Mouse (Mus musculus): ENCODE data around the gene Chrna3. TPM values are rescaled to one million over a fixed set of nuclear protein-coding genes. Genes with fewer than 3 reads are reported as not detected.

Chrna3 gene
- polyA plus RNA-seq, 1 experiment from 2014 or later = 26.8 TPM

- ATAC-seq (ENCODE audit: low read depth) = 0 out of 2 replicates have a peak, but pooled peaks have one; percentile 28
- no peak overlapping the region for H3K4me3 ChIP-seq (ENCODE audit: low read depth, low read length)
- no peak overlapping the region for H3K4me2 ChIP-seq (ENCODE audit: low read depth, low read length)
- no peak overlapping the region for H3K9ac ChIP-seq (replicated peaks; ENCODE audit: low read depth, low read length)
- no peak overlapping the region for H3K27ac ChIP-seq (ENCODE audit: low read depth, low read length)
- no peaks in the 10 kb centered on the region for H3K36me3 ChIP-seq (ENCODE audit: control insufficient read depth, insufficient read depth, low read length)
- 4% methylated on average over 8 of the region's 8 CpGs for WGBS
- H3K4me1 ChIP-seq (ENCODE audit: control insufficient read depth, insufficient read depth, low read length) = peaks cover 5% of the 10 kb centered on the region; the same call in 1 of the 2 replicates
- no peaks in the 10 kb centered on the region for H3K27me3 ChIP-seq (ENCODE audit: control insufficient read depth, insufficient read depth, low read length)
- no peaks in the 10 kb centered on the region for H3K9me3 ChIP-seq (ENCODE audit: control insufficient read depth, low read length)
Measured at GRCm38 (mm10) chr9:55043688-55044087, 17.3 kb upstream of the Chrna3 start.

GRCm38 (mm10) chr9:55041389-55041788 lies 15.0 kb upstream of the Chrna3 start:
- no peaks in the 10 kb centered on the region for H3K9me3 ChIP-seq (ENCODE audit: control insufficient read depth, low read length)
- H3K4me3 ChIP-seq (ENCODE audit: low read depth, low read length) = no peak overlapping the region
- 31% methylated on average over 2 of the region's 2 CpGs for WGBS
- no peaks in the 10 kb centered on the region for H3K4me1 ChIP-seq (ENCODE audit: control insufficient read depth, insufficient read depth, low read length)
- H3K27me3 ChIP-seq (ENCODE audit: control insufficient read depth, insufficient read depth, low read length) = no peaks in the 10 kb centered on the region
- no peaks in the 10 kb centered on the region for H3K36me3 ChIP-seq (ENCODE audit: control insufficient read depth, insufficient read depth, low read length)
- H3K4me2 ChIP-seq (ENCODE audit: low read depth, low read length) = no peak overlapping the region
- no peak overlapping the region for H3K9ac ChIP-seq (replicated peaks; ENCODE audit: low read depth, low read length)
- no peak for ATAC-seq (ENCODE audit: low read depth)
- H3K27ac ChIP-seq (ENCODE audit: low read depth, low read length) = no peak overlapping the region

DNA sequence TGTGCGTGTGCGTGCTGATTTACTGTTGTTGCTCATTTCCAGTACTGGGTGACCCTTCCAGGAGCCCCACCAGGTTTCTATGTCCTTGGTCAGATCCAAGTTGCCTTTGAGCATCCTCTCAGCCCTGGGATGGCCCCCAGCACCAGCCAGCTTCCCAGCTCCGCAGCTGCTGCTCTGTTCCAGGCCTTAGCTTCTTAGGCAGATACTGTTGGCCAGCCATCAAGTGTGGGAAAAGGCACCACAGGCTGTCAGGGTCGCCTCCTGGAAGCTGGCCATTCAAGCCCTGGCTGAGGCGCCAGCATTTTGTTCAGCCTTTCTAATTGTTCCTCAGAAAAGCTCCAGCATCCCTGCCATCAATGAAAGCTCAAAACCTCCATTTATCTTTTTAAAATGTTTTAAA lies 13.6 kb upstream of the Chrna3 start:
- Histone ChIP-seq H3K9me3 (ENCODE audit: control insufficient read depth, low read length) (no peaks in the 10 kb centered on the region), H3K27me3 (ENCODE audit: control insufficient read depth, insufficient read depth, low read length) (no peaks in the 10 kb centered on the region), H3K27ac (ENCODE audit: low read depth, low read length) (no peak overlapping the region), H3K4me2 (ENCODE audit: low read depth, low read length) (no peak overlapping the region), H3K9ac (replicated peaks; ENCODE audit: low read depth, low read length) (no peak overlapping the region), H3K4me1 (ENCODE audit: control insufficient read depth, insufficient read depth, low read length) (no peaks in the 10 kb centered on the region), H3K36me3 (ENCODE audit: control insufficient read depth, insufficient read depth, low read length) (no peaks in the 10 kb centered on the region), H3K4me3 (ENCODE audit: low read depth, low read length) (no peak overlapping the region)
- ATAC-seq (ENCODE audit: low read depth) = no peak
- 63% methylated on average over 5 of the region's 5 CpGs for WGBS

DNA sequence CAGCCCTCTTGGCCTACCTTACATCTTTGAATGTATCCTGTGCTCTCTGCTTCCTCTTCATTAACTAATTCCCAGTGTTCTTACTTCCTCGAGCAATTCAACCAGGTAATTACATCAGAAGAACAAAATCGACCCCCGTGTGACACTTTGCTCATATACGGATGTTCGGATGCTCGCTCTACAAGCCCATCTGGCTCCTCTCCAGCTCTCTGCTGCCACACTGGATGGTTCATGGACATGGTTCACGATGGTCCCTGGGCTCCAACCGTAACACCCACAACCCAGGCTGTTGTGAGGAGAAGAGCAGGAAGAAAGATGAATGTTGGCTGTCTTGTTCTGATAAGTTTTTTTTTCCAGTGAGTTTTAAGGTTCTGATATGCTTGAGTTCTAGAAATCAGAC lies 12.6 kb upstream of the Chrna3 start:
- no peak for ATAC-seq (ENCODE audit: low read depth)
- Histone ChIP-seq H3K36me3 (ENCODE audit: control insufficient read depth, insufficient read depth, low read length) (no peaks in the 10 kb centered on the region), H3K4me2 (ENCODE audit: low read depth, low read length) (no peak overlapping the region), H3K9me3 (ENCODE audit: control insufficient read depth, low read length) (no peaks in the 10 kb centered on the region), H3K4me3 (ENCODE audit: low read depth, low read length) (no peak overlapping the region), H3K27ac (ENCODE audit: low read depth, low read length) (no peak overlapping the region), H3K27me3 (ENCODE audit: control insufficient read depth, insufficient read depth, low read length) (no peaks in the 10 kb centered on the region), H3K4me1 (ENCODE audit: control insufficient read depth, insufficient read depth, low read length) (no peaks in the 10 kb centered on the region), H3K9ac (replicated peaks; ENCODE audit: low read depth, low read length) (no peak overlapping the region)
- 64% methylated on average over 8 of the region's 8 CpGs for WGBS

- Histone ChIP-seq H3K27ac (ENCODE audit: low read depth, low read length) (no peak overlapping the region), H3K4me3 (ENCODE audit: low read depth, low read length) (no peak overlapping the region), H3K9ac (replicated peaks; ENCODE audit: low read depth, low read length) (no peak overlapping the region), H3K4me1 (ENCODE audit: control insufficient read depth, insufficient read depth, low read length) (no peaks in the 10 kb centered on the region), H3K27me3 (ENCODE audit: control insufficient read depth, insufficient read depth, low read length) (no peaks in the 10 kb centered on the region), H3K36me3 (ENCODE audit: control insufficient read depth, insufficient read depth, low read length) (no peaks in the 10 kb centered on the region), H3K9me3 (ENCODE audit: control insufficient read depth, low read length) (no peaks in the 10 kb centered on the region), H3K4me2 (ENCODE audit: low read depth, low read length) (no peak overlapping the region)
- no peak for ATAC-seq (ENCODE audit: low read depth)
- WGBS = 67% methylated on average over 6 of the region's 6 CpGs
Measured at GRCm38 (mm10) chr9:55031435-55032167, 5.2 kb upstream of the Chrna3 start.

GRCm38 (mm10) chr9:55025534-55026274 lies 658 bp downstream of the Chrna3 start:
- peak overlapping the region; percentile 72 for H3K9ac ChIP-seq (replicated peaks; ENCODE audit: low read depth, low read length)
- H3K27me3 ChIP-seq (ENCODE audit: control insufficient read depth, insufficient read depth, low read length) = no peaks in the 10 kb centered on the region
- peak; percentile 52 for ATAC-seq (ENCODE audit: low read depth)
- peak overlapping the region; percentile 45 for H3K4me3 ChIP-seq (ENCODE audit: low read depth, low read length)
- peaks cover 3% of the 10 kb centered on the region; the same call in 1 of the 2 replicates for H3K4me1 ChIP-seq (ENCODE audit: control insufficient read depth, insufficient read depth, low read length)
- H3K27ac ChIP-seq (ENCODE audit: low read depth, low read length) = peak overlapping the region; percentile 69
- H3K36me3 ChIP-seq (ENCODE audit: control insufficient read depth, insufficient read depth, low read length) = no peaks in the 10 kb centered on the region
- peak overlapping the region; percentile 63 for H3K4me2 ChIP-seq (ENCODE audit: low read depth, low read length)
- 6% methylated on average over 38 of the region's 38 CpGs for WGBS
- H3K9me3 ChIP-seq (ENCODE audit: control insufficient read depth, low read length) = no peaks in the 10 kb centered on the region

DNA sequence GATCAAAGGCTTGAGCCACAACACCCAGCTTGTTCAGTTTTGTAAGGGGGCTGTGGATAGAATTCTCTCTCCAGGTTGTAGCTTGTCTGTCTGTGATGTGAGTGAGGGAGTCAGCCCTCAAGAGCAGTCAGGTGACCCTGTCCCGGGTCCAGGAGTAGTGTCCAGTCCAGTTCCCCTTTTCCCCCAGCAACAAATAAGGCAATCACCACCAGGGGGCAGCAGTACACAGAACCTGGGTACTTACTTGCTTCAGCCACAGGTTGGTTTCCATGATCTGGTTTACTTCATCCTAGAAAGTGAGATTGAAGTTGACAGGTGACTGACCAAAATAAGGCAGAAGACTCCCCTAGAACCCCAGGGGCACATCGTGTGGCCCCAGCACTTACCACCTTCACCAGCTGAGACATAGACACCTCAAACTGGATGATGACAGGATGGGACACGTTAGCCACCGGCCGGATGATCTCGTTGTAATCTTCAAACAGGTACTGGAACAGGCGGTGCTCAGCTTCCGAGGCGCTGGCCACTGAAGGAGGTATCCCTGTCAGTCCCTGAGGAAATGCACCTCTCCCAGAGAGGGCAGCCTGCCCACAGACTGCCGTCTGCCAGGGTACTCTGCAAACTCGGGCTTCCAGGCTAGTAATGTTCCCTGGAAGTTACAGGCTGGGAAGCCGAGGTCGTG lies 2.3 kb downstream of the Chrna3 start:
- Histone ChIP-seq H3K9ac (replicated peaks; ENCODE audit: low read depth, low read length) (no peak overlapping the region), H3K27ac (ENCODE audit: low read depth, low read length) (no peak overlapping the region), H3K27me3 (ENCODE audit: control insufficient read depth, insufficient read depth, low read length) (no peaks in the 10 kb centered on the region), H3K4me1 (ENCODE audit: control insufficient read depth, insufficient read depth, low read length) (peaks cover 3% of the 10 kb centered on the region; the same call in 1 of the 2 replicates), H3K4me3 (ENCODE audit: low read depth, low read length) (no peak overlapping the region), H3K36me3 (ENCODE audit: control insufficient read depth, insufficient read depth, low read length) (no peaks in the 10 kb centered on the region), H3K9me3 (ENCODE audit: control insufficient read depth, low read length) (no peaks in the 10 kb centered on the region), H3K4me2 (ENCODE audit: low read depth, low read length) (no peak overlapping the region)
- no peak for ATAC-seq (ENCODE audit: low read depth)
- 41% methylated on average over 13 of the region's 13 CpGs for WGBS

DNA sequence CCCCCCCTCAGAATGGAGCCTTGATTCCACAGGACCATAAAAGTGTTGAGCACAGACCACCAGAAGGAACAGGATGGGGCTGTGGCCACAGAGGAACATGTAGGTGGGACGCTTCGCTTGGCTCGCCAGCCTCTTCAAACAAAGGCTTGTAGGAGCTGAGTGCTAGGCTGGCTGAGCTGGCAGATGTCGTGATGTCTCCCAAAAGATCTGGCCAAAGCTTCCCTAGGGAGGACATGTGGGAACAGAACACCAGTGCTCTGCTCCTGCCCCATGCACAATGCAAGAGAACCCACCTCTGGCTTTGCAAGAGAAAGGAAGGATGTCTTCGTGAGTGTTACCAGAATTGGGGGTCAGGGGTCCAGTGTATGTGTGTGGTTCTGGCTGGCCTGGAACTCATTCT lies 3.0 kb downstream of the Chrna3 start:
- no peaks in the 10 kb centered on the region for H3K9me3 ChIP-seq (ENCODE audit: control insufficient read depth, low read length)
- no peaks in the 10 kb centered on the region for H3K27me3 ChIP-seq (ENCODE audit: control insufficient read depth, insufficient read depth, low read length)
- no peak for ATAC-seq (ENCODE audit: low read depth)
- peaks cover 3% of the 10 kb centered on the region; the same call in 1 of the 2 replicates for H3K4me1 ChIP-seq (ENCODE audit: control insufficient read depth, insufficient read depth, low read length)
- H3K4me2 ChIP-seq (ENCODE audit: low read depth, low read length) = no peak overlapping the region
- H3K4me3 ChIP-seq (ENCODE audit: low read depth, low read length) = no peak overlapping the region
- no peaks in the 10 kb centered on the region for H3K36me3 ChIP-seq (ENCODE audit: control insufficient read depth, insufficient read depth, low read length)
- WGBS = 81% methylated on average over 5 of the region's 5 CpGs
- no peak overlapping the region for H3K9ac ChIP-seq (replicated peaks; ENCODE audit: low read depth, low read length)
- no peak overlapping the region for H3K27ac ChIP-seq (ENCODE audit: low read depth, low read length)

- Histone ChIP-seq H3K4me1 (ENCODE audit: control insufficient read depth, insufficient read depth, low read length) (no peaks in the 10 kb centered on the region), H3K27me3 (ENCODE audit: control insufficient read depth, insufficient read depth, low read length) (no peaks in the 10 kb centered on the region), H3K9me3 (ENCODE audit: control insufficient read depth, low read length) (no peaks in the 10 kb centered on the region), H3K4me3 (ENCODE audit: low read depth, low read length) (no peak overlapping the region), H3K27ac (ENCODE audit: low read depth, low read length) (no peak overlapping the region), H3K9ac (replicated peaks; ENCODE audit: low read depth, low read length) (no peak overlapping the region), H3K4me2 (ENCODE audit: low read depth, low read length) (no peak overlapping the region), H3K36me3 (ENCODE audit: control insufficient read depth, insufficient read depth, low read length) (no peaks in the 10 kb centered on the region)
- WGBS = 83% methylated on average over 3 of the region's 3 CpGs
- ATAC-seq (ENCODE audit: low read depth) = no peak
Measured at GRCm38 (mm10) chr9:55016926-55017325, 9.4 kb downstream of the Chrna3 start.

All from neural tube, embryonic 14.5 days (tissue).